In the genomic region with DNA sequence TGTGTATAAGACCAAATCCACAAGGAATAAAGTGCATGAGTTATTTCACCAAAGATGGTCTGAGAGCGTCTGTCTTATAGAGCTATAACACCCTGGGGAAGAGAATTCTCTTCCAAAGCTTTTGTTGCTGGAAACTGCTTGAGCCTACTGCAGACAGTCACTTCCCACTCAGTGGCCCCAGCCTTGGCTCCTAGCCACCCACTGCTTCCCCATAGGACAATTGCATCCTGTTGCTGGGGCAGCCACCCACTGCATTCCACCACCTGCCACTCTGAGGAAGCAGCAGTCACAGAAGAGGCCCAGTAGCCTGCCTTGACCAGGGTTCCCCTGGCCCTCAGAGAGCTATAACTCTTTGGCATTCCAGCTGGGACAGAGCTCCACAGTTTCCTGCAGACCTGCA, we compare ENCODE assay signal across 13 mouse cellular contexts.
A peak's percentile ranks its signal among the peaks of the same experiment; 100 is the strongest.
DNase-seq lines count a peak whose midpoint lies in the region; ATAC-seq and TF ChIP-seq lines count a peak whose summit lies in the region.
"Had no signal": no experiment of that assay in that cellular context is flagged by ENCODE, and none has a peak within 500 bp of the region (broad histone marks: within the 10 kb centered on the region; RNA-seq: fewer than 3 reads in every experiment).

No protein-coding gene starts in this region.

- H3K27me3 ChIP-seq in kidney, embryonic 16.5 days (ENCODE audit: insufficient read depth, low read length) = no peaks in the 10 kb centered on the region
- H3K27me3 ChIP-seq: CH12.LX; intestine, embryonic 15.5 days; limb, embryonic 12.5 days; midbrain, embryonic 12.5 days had no signal

- H3K9me3 ChIP-seq in kidney, embryonic 16.5 days (ENCODE audit: low read length) = no peaks in the 10 kb centered on the region
- H3K9me3 ChIP-seq: intestine, embryonic 15.5 days; midbrain, embryonic 12.5 days had no signal

- intact Hi-C loops in left cerebral cortex, postnatal 4 days (cut with DNase I) = no loop called here

- no peak overlapping the region for H3K4me2 ChIP-seq in kidney, embryonic 16.5 days (replicated peaks; ENCODE audit: low read depth, low read length)
- H3K4me2 ChIP-seq: intestine, embryonic 15.5 days; limb, embryonic 12.5 days; midbrain, embryonic 12.5 days had no signal

- no peak for ATAC-seq in kidney, embryonic 16.5 days (ENCODE audit: low FRiP score, low TSS enrichment)
- peak; percentile 91 for ATAC-seq in frontal cortex, adult (ENCODE audit: low TSS enrichment)
- ATAC-seq: intestine, embryonic 15.5 days had no signal

- WGBS in kidney, embryonic 16.5 days = 65% methylated on average over 1 of the region's 1 CpGs

- peak; percentile 41 to 49 for DNase-seq in kidney, postnatal 4 days
- peak; percentile 54 to 72 for DNase-seq in layer of hippocampus, adult 2 months (ENCODE audit: low spot score in 2 of 2)
- DNase-seq in left cerebral cortex, postnatal 4 days = peak; percentile 42
- no peak for DNase-seq in adrenal gland, postnatal 14 days
- no peak for DNase-seq in spleen, postnatal 10 days (ENCODE audit: low spot score in 2 of 2)
- DNase-seq: adrenal gland, postnatal 25 days; cerebellum, adult 11-12 months had no signal

- no peaks in the 10 kb centered on the region for H3K4me1 ChIP-seq in kidney, embryonic 16.5 days (ENCODE audit: insufficient read depth, low read length)
- H3K4me1 ChIP-seq: intestine, embryonic 15.5 days; midbrain, embryonic 12.5 days had no signal

- H3K36me3 ChIP-seq in kidney, embryonic 16.5 days (ENCODE audit: insufficient read depth, low read length) = no peaks in the 10 kb centered on the region
- H3K36me3 ChIP-seq: intestine, embryonic 15.5 days; limb, embryonic 12.5 days; midbrain, embryonic 12.5 days had no signal

- H3K4me3 ChIP-seq in kidney, embryonic 16.5 days (ENCODE audit: low read length) = no peak overlapping the region
- H3K4me3 ChIP-seq in layer of hippocampus, adult 2 months = no peak overlapping the region
- H3K4me3 ChIP-seq: intestine, embryonic 15.5 days; limb, embryonic 12.5 days; midbrain, embryonic 12.5 days had no signal

- H3K9ac ChIP-seq in kidney, embryonic 16.5 days (replicated peaks; ENCODE audit: low read length) = no peak overlapping the region
- H3K9ac ChIP-seq: intestine, embryonic 15.5 days; limb, embryonic 12.5 days; midbrain, embryonic 12.5 days had no signal

- TF ChIP-seq CTCF in layer of hippocampus, adult 2 months (conservative IDR thresholded peaks at IDR 0.05) = no peak

- no peak overlapping the region for H3K27ac ChIP-seq in kidney, embryonic 16.5 days (ENCODE audit: low read length)
- peak overlapping the region; percentile 32; the same call in 1 of the 2 replicates for H3K27ac ChIP-seq in layer of hippocampus, adult 2 months
- H3K27ac ChIP-seq: intestine, embryonic 15.5 days; limb, embryonic 12.5 days; midbrain, embryonic 12.5 days had no signal

Comparison
In these comparisons a context has a peak if more than half of its experiments do, and no peak if none do; other contexts are left out.
1. DNase-seq: peak in kidney, postnatal 4 days (2 of 2), layer of hippocampus, adult 2 months (2 of 2) and left cerebral cortex, postnatal 4 days (single experiment); none in adrenal gland, postnatal 14 days (single experiment) and spleen, postnatal 10 days (0 of 2).